Mouse (Mus musculus): ENCODE results near the gene Ostn.
"Not testable (repeated sequence)": the region's sequence is repeated elsewhere in the genome, so short reads cannot be mapped to it uniquely, and the experiment has no call there.

Gene Ostn

GRCm38 (mm10) chr16:27307189-27307588 is at the start of gene Ostn:
Ostn (plus strand) TSS chr16:27307489.
- not testable (repeated sequence) for DNase-seq (ENCODE audit: low spot score in 2 of 2)

- DNase-seq (ENCODE audit: low spot score in 2 of 2), result no peak
Observed at GRCm38 (mm10) chr16:27268748-27269147, 38.5 kb upstream of the Ostn start.

GRCm38 (mm10) chr16:27287410-27287809 is 19.9 kb upstream of the Ostn start:
- DNase-seq (ENCODE audit: low spot score in 2 of 2), result no peak

- DNase-seq (ENCODE audit: low spot score in 2 of 2), result no peak
Observed at GRCm38 (mm10) chr16:27296508-27296907, 10.8 kb upstream of the Ostn start.

GRCm38 (mm10) chr16:27296929-27297328 is 10.4 kb upstream of the Ostn start:
- no peak for DNase-seq (ENCODE audit: low spot score in 2 of 2)

GRCm38 (mm10) chr16:27319099-27319498 is 11.8 kb downstream of the Ostn start:
- DNase-seq (ENCODE audit: low spot score in 2 of 2), result no peak

GRCm38 (mm10) chr16:27322047-27322446 is 14.8 kb downstream of the Ostn start:
- DNase-seq (ENCODE audit: low spot score in 2 of 2), result no peak

GRCm38 (mm10) chr16:27326463-27326862 is 19.2 kb downstream of the Ostn start:
- no peak for DNase-seq (ENCODE audit: low spot score in 2 of 2)

GRCm38 (mm10) chr16:27347521-27347920 is 40.2 kb downstream of the Ostn start:
- no peak for DNase-seq (ENCODE audit: low spot score in 2 of 2)

- no peak for DNase-seq (ENCODE audit: low spot score in 2 of 2)
Observed at GRCm38 (mm10) chr16:27348359-27348758, 41.1 kb downstream of the Ostn start.

- DNase-seq (ENCODE audit: low spot score in 2 of 2), result no peak
Observed at GRCm38 (mm10) chr16:27349235-27349634, 41.9 kb downstream of the Ostn start.

GRCm38 (mm10) chr16:27349878-27350532 is 42.7 kb downstream of the Ostn start:
- no peak for DNase-seq (ENCODE audit: low spot score in 2 of 2)

- DNase-seq (ENCODE audit: low spot score in 2 of 2), result no peak
Observed at GRCm38 (mm10) chr16:27354464-27354863, 47.2 kb downstream of the Ostn start.

- no peak for DNase-seq (ENCODE audit: low spot score in 2 of 2)
Observed at GRCm38 (mm10) chr16:27360059-27360458, 52.8 kb downstream of the Ostn start.

GRCm38 (mm10) chr16:27370191-27370590 is 62.9 kb downstream of the Ostn start, which contains the start of gene Uts2b:
Uts2b (minus strand) TSS chr16:27370239.
- DNase-seq (ENCODE audit: low spot score in 2 of 2), result no peak

- DNase-seq (ENCODE audit: low spot score in 2 of 2), result no peak
Observed at GRCm38 (mm10) chr16:27370700-27371099, 63.4 kb downstream of the Ostn start.

- no peak for DNase-seq (ENCODE audit: low spot score in 2 of 2)
Observed at GRCm38 (mm10) chr16:27374139-27374538, 66.8 kb downstream of the Ostn start.

GRCm38 (mm10) chr16:27375318-27375717 is 68.0 kb downstream of the Ostn start:
- no peak for DNase-seq (ENCODE audit: low spot score in 2 of 2)

GRCm38 (mm10) chr16:27376556-27376955 is 69.3 kb downstream of the Ostn start:
- DNase-seq (ENCODE audit: low spot score in 2 of 2), result no peak

GRCm38 (mm10) chr16:27382217-27382616 is 74.9 kb downstream of the Ostn start:
- no peak for DNase-seq (ENCODE audit: low spot score in 2 of 2)

GRCm38 (mm10) chr16:27384893-27385603 is 77.8 kb downstream of the Ostn start:
- DNase-seq (ENCODE audit: low spot score in 2 of 2), result no peak

GRCm38 (mm10) chr16:27385649-27386048 is 78.4 kb downstream of the Ostn start:
- no peak for DNase-seq (ENCODE audit: low spot score in 2 of 2)

GRCm38 (mm10) chr16:27386850-27387407 is 79.6 kb downstream of the Ostn start:
- no peak for DNase-seq (ENCODE audit: low spot score in 2 of 2)

Measured in urinary bladder, adult 18-20 months (tissue).